Mouse (Mus musculus) MEL (cell line): ENCODE results near the gene Ikzf1. TPM values are rescaled to one million over a fixed set of nuclear protein-coding genes. Genes with fewer than 3 reads are reported as not detected.

Experiments
- DNase-seq: peaks from one replicate; pipeline ENCODE4 v3.0.0; 2011; ENCODE audit warnings: low read depth, low spot score
- H3K27ac ChIP-seq: 2 replicates; pipeline ENCODE4 v1.5.1; 2012; ENCODE audit warnings: low read depth, mild to moderate bottlenecking, control low read depth, low read length, moderate library complexity; ENCODE audit not compliant: control insufficient read depth
- H3K27me3 ChIP-seq, 2 experiments: fragments of 150-350 bp in 1 of 2; sonication (generic) in 1 of 2; 2 replicates each; pipeline ENCODE4 v1.6.1; 2012; ENCODE audit warnings: low read length in 2 of 2, mild to moderate bottlenecking in 2 of 2, improper control_type of control experiment in 1 of 2, moderate library complexity in 1 of 2; ENCODE audit not compliant: insufficient read depth in 2 of 2, control insufficient read depth in 1 of 2
- H3K36me3 ChIP-seq, 2 experiments: 2 replicates each; pipeline ENCODE4 v1.6.1; 2012 to 2014; ENCODE audit warnings: low read length in 2 of 2, improper control_type of control experiment in 1 of 2, inconsistent platforms in 1 of 2, mild to moderate bottlenecking in 1 of 2; ENCODE audit not compliant: insufficient read depth in 2 of 2, control insufficient read depth in 1 of 2
- H3K4me1 ChIP-seq, 2 experiments: fragments of 150-350 bp in 1 of 2; sonication (generic) in 1 of 2; 2 replicates each; pipeline ENCODE4 v1.6.1; 2012; ENCODE audit warnings: low read length in 2 of 2, improper control_type of control experiment in 1 of 2, mild to moderate bottlenecking in 1 of 2; ENCODE audit not compliant: insufficient read depth in 2 of 2, control insufficient read depth in 1 of 2
- H3K4me3 ChIP-seq, 2 experiments: fragments of 150-350 bp in 1 of 2; sonication (generic) in 1 of 2; 2 replicates each; pipeline ENCODE4 v1.5.1; 2012; ENCODE audit warnings: low read depth in 2 of 2, low read length in 2 of 2, mild to moderate bottlenecking in 2 of 2, moderate library complexity in 2 of 2, control low read depth in 1 of 2, improper control_type of control experiment in 1 of 2; ENCODE audit not compliant: control insufficient read depth in 1 of 2, insufficient read depth in 1 of 2
- H3K79me2 ChIP-seq: 2 replicates; pipeline ENCODE4 v1.6.1; 2012; ENCODE audit warnings: mild to moderate bottlenecking, low read length, moderate library complexity; ENCODE audit not compliant: control insufficient read depth, poor library complexity, insufficient read depth
- H3K9ac ChIP-seq: 2 replicates; pipeline ENCODE4 v1.6.1; 2012; ENCODE audit warnings: low read depth, mild to moderate bottlenecking, control low read depth, low read length, moderate library complexity; ENCODE audit not compliant: control insufficient read depth, poor library complexity, severe bottlenecking
- H3K9me3 ChIP-seq: fragments of 150-350 bp; sonication (generic); replicated peaks from 2 replicates; pipeline ENCODE4 v1.6.1; 2012; ENCODE audit warnings: mild to moderate bottlenecking, low read length, improper control_type of control experiment, moderate library complexity; ENCODE audit not compliant: insufficient read depth
- BHLHE40 ChIP-seq: IDR thresholded peaks from 2 replicates; pipeline ENCODE4 v1.6.1; 2012; ENCODE audit warnings: low read depth, mild to moderate bottlenecking, inconsistent platforms, low read length, improper control_type of control experiment, borderline replicate concordance
- CHD1 ChIP-seq: IDR thresholded peaks from 2 replicates; pipeline ENCODE4 v1.6.1; 2012; ENCODE audit warnings: low read depth, mild to moderate bottlenecking, inconsistent platforms, low read length, improper control_type of control experiment
- CHD2 ChIP-seq: IDR thresholded peaks from 2 replicates; pipeline ENCODE4 v1.6.1; 2011; ENCODE audit warnings: low read length, improper control_type of control experiment
- CTCF ChIP-seq, 3 experiments: IDR thresholded peaks in 2 of 3; conservative IDR thresholded peaks in 1 of 3; 2 replicates each; pipeline ENCODE4 v1.5.1; 2011 to 2012; ENCODE audit warnings: low read length in 3 of 3, low read depth in 2 of 3, mild to moderate bottlenecking in 2 of 3, improper control_type of control experiment in 1 of 3, inconsistent platforms in 1 of 3, mixed read lengths in 1 of 3, moderate library complexity in 1 of 3; ENCODE audit not compliant: control insufficient read depth in 1 of 3, insufficient read depth in 1 of 3, poor library complexity in 1 of 3, severe bottlenecking in 1 of 3
- ELF1 ChIP-seq: IDR thresholded peaks from 2 replicates; pipeline ENCODE4 v1.6.1; 2014; ENCODE audit warnings: low read depth, mild to moderate bottlenecking, inconsistent platforms, low read length, improper control_type of control experiment, moderate library complexity
- EP300 ChIP-seq, 2 experiments: IDR thresholded peaks; 2 replicates each; pipeline ENCODE4 v1.6.1; 2011; ENCODE audit warnings: improper control_type of control experiment in 2 of 2, low read length in 2 of 2, low read depth in 1 of 2, mild to moderate bottlenecking in 1 of 2
- ETS1 ChIP-seq: IDR thresholded peaks from 2 replicates; pipeline ENCODE4 v1.6.1; 2012; ENCODE audit warnings: low read depth, mild to moderate bottlenecking, inconsistent platforms, low read length, improper control_type of control experiment, moderate library complexity
- GABPA ChIP-seq: IDR thresholded peaks from 2 replicates; pipeline ENCODE4 v1.6.1; 2012; ENCODE audit warnings: low read depth, mild to moderate bottlenecking, inconsistent platforms, low read length, improper control_type of control experiment, moderate library complexity
- GATA1 ChIP-seq: IDR thresholded peaks from 2 replicates; pipeline ENCODE4 v1.6.1; 2011; ENCODE audit warnings: low read depth, low read length, improper control_type of control experiment
- HCFC1 ChIP-seq: IDR thresholded peaks from 2 replicates; pipeline ENCODE4 v1.6.1; 2012; ENCODE audit warnings: low read depth, mild to moderate bottlenecking, inconsistent platforms, low read length, improper control_type of control experiment, moderate library complexity
- JUND ChIP-seq: IDR thresholded peaks from 2 replicates; pipeline ENCODE4 v1.6.1; 2011; ENCODE audit warnings: low read depth, mild to moderate bottlenecking, improper control_type of control experiment, low read length
- MAFK ChIP-seq: IDR thresholded peaks from 2 replicates; pipeline ENCODE4 v1.6.1; 2011; ENCODE audit warnings: low read depth, mild to moderate bottlenecking, low read length, improper control_type of control experiment, borderline replicate concordance
- MAX ChIP-seq: IDR thresholded peaks from 2 replicates; pipeline ENCODE4 v1.6.1; 2011; ENCODE audit warnings: low read length, improper control_type of control experiment
- MAZ ChIP-seq: IDR thresholded peaks from 2 replicates; pipeline ENCODE4 v1.6.1; 2012; ENCODE audit warnings: low read depth, mild to moderate bottlenecking, inconsistent platforms, low read length, improper control_type of control experiment
- MEF2A ChIP-seq: IDR thresholded peaks from 2 replicates; pipeline ENCODE4 v1.6.1; 2014; ENCODE audit warnings: low read depth, mild to moderate bottlenecking, inconsistent platforms, low read length, improper control_type of control experiment; ENCODE audit not compliant: poor library complexity, insufficient replicate concordance, severe bottlenecking; ENCODE audit errors: extremely low read depth
- MXI1 ChIP-seq: IDR thresholded peaks from 2 replicates; pipeline ENCODE4 v1.6.1; 2011; ENCODE audit warnings: mild to moderate bottlenecking, low read depth, low read length, improper control_type of control experiment
- MYB ChIP-seq: IDR thresholded peaks from 2 replicates; pipeline ENCODE4 v1.6.1; 2011; ENCODE audit warnings: mild to moderate bottlenecking, low read depth, low read length, improper control_type of control experiment
- MYC ChIP-seq: IDR thresholded peaks from 2 replicates; pipeline ENCODE4 v1.6.1; 2011; ENCODE audit warnings: low read depth, mild to moderate bottlenecking, low read length, improper control_type of control experiment, moderate library complexity
- NELFE ChIP-seq: IDR thresholded peaks from 2 replicates; pipeline ENCODE4 v1.6.1; 2011; ENCODE audit warnings: low read depth, low read length, improper control_type of control experiment
- POLR2A ChIP-seq, 2 experiments: IDR thresholded peaks; 2 replicates each; pipeline ENCODE4 v1.6.1; 2011 to 2012; ENCODE audit warnings: low read length in 2 of 2, mild to moderate bottlenecking in 2 of 2, control low read depth in 1 of 2, improper control_type of control experiment in 1 of 2, low read depth in 1 of 2, moderate library complexity in 1 of 2; ENCODE audit not compliant: control insufficient read depth in 1 of 2, insufficient read depth in 1 of 2, poor library complexity in 1 of 2
- POLR2AphosphoS2 ChIP-seq: IDR thresholded peaks from 2 replicates; pipeline ENCODE4 v1.6.1; 2011; ENCODE audit warnings: low read length, improper control_type of control experiment
- POLR2AphosphoS5 ChIP-seq: IDR thresholded peaks from 2 replicates; pipeline ENCODE4 v1.6.1; 2012; ENCODE audit warnings: low read depth, borderline replicate concordance, mild to moderate bottlenecking, inconsistent platforms, low read length, moderate library complexity, mixed read lengths
- RAD21 ChIP-seq: IDR thresholded peaks from 2 replicates; pipeline ENCODE4 v1.6.1; 2011; ENCODE audit warnings: mild to moderate bottlenecking, low read depth, low read length, improper control_type of control experiment
- RCOR1 ChIP-seq: IDR thresholded peaks from 2 replicates; pipeline ENCODE4 v1.6.1; 2012; ENCODE audit warnings: low read depth, mild to moderate bottlenecking, inconsistent platforms, low read length, improper control_type of control experiment
- SIN3A ChIP-seq: IDR thresholded peaks from 2 replicates; pipeline ENCODE4 v1.6.1; 2012; ENCODE audit warnings: low read length, improper control_type of control experiment, inconsistent platforms
- SMC3 ChIP-seq: IDR thresholded peaks from 2 replicates; pipeline ENCODE4 v1.6.1; 2011; ENCODE audit warnings: low read depth, low read length, improper control_type of control experiment
- TAL1 ChIP-seq: IDR thresholded peaks from 2 replicates; pipeline ENCODE4 v1.6.1; 2012; ENCODE audit warnings: mild to moderate bottlenecking, inconsistent platforms, low read length, moderate library complexity, mixed read lengths
- TBP ChIP-seq: IDR thresholded peaks from 2 replicates; pipeline ENCODE4 v1.8.0; 2011; ENCODE audit warnings: low read depth, low read length, improper control_type of control experiment
- TCF12 ChIP-seq: IDR thresholded peaks from 2 replicates; pipeline ENCODE4 v1.6.1; 2014; ENCODE audit warnings: low read depth, mild to moderate bottlenecking, inconsistent platforms, low read length, improper control_type of control experiment, moderate library complexity
- UBTF ChIP-seq: IDR thresholded peaks from 2 replicates; pipeline ENCODE4 v1.6.1; 2012; ENCODE audit warnings: low read depth, mild to moderate bottlenecking, inconsistent platforms, low read length, improper control_type of control experiment, moderate library complexity, borderline replicate concordance; ENCODE audit not compliant: insufficient read depth
- USF1 ChIP-seq: IDR thresholded peaks from 2 replicates; pipeline ENCODE4 v1.6.1; 2014; ENCODE audit warnings: low read depth, mild to moderate bottlenecking, inconsistent platforms, low read length, improper control_type of control experiment, moderate library complexity
- ZKSCAN1 ChIP-seq: IDR thresholded peaks from 2 replicates; pipeline ENCODE4 v1.6.1; 2012; ENCODE audit warnings: low read depth, mild to moderate bottlenecking, inconsistent platforms, low read length, improper control_type of control experiment, moderate library complexity
- ZMIZ1 ChIP-seq: IDR thresholded peaks from 2 replicates; pipeline ENCODE4 v1.6.1; 2012; ENCODE audit warnings: low read depth, mild to moderate bottlenecking, inconsistent platforms, low read length, improper control_type of control experiment, moderate library complexity
- ZNF384 ChIP-seq: IDR thresholded peaks from 2 replicates; pipeline ENCODE4 v1.6.1; 2012; ENCODE audit warnings: low read depth, mild to moderate bottlenecking, inconsistent platforms, low read length, improper control_type of control experiment
- polyA plus RNA-seq, 2 experiments: library from polyadenylated mRNA; stranded (reverse) in 1 of 2; unstranded in 1 of 2; fragments of >175 nt in 1 of 2; fragments of >200 nt in 1 of 2; gene quantifications; 2 replicates each; pipeline versions ENCODE4 v1.2.1 to v1.2.4; 2012; ENCODE audit warnings: low replicate concordance in 2 of 2, low read depth in 1 of 2; ENCODE audit not compliant: insufficient read length in 2 of 2, insufficient read depth in 1 of 2, missing spikeins in 1 of 2
- total RNA-seq: library from RNA; depleted of rRNA; stranded (reverse); fragments of 300-350 nt; gene quantifications from 2 replicates; pipeline ENCODE4 v1.2.3, GENCODE M21; 2012; rRNA removed

Gene Ikzf1
- 90.6 and 97.3 TPM in 2 replicates for total RNA-seq
- polyA plus RNA-seq, result 100 to 1,000 TPM in 1 of 2 experiments, 10 to 100 TPM in 1; 28.0 to 128 TPM

DNA sequence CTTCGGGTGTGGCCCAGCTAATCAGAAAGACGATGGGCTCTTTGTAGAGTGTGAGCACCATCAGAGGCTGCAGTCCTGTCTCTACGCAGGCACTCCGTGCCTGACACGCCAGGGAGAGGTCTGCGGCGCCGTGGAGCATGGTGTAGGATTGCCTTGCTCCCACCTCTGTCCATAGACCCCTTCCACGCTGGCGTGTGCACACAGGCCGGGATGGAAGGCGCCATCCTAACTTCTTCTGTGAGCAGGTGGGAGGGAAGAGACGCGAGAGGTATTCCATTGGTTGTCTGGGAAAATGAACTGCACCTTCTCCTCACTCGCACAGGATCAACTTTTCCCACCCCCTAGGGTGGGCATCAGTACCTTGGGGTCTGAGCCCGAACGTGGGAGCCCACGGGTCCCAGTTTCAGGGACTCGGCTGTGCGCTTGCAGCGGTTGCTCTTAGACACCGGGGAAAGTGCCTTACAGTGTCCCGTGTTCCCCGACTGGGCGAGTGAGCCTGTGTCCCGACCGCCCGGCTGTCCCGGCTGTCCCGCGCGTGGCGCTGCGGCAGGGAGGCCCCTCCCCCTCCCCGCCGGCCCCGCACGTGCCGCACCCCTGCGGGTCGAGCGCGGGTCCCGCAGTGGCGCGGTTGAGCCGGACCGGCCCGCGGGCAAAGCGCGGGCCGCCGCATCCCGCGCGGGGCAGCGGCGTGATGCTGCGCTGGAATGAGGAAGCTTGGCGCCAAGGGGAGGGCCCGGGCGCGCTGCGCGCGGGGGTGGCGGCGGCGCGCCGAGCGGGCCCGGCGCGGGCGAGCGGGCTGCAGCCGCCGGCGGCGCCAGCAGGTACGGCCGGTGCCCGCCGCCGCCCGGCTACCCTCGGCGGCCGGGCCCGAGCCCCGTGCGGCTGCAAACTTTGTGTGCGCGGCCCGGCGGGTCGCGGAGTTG is at the start of gene Ikzf1:
Gene Ikzf1, plus strand, starts transcription at position 74 of the 923 bp plus-strand sequence.
- peak within 1 kb of the TSS; percentile 60 to 86 for H3K4me3 ChIP-seq
- DNase-seq, result peak; percentile 89
- TF ChIP-seq MXI1, result 0 out of 2 replicates have a peak, but pooled peaks have one; percentile 19
- TF ChIP-seq MAZ, result no peak
- TF ChIP-seq MAFK, result no peak
- no peak for TF ChIP-seq ELF1
- TF ChIP-seq RAD21, result peak; percentile 0; the same call in 1 of the 2 replicates
- TF ChIP-seq MYC, result peak; percentile 73; the same call in 1 of the 2 replicates
- peak; percentile 50; the same call in 1 of the 2 replicates for TF ChIP-seq UBTF
- no peak for TF ChIP-seq TAL1
- TF ChIP-seq SIN3A, result no peak; the same call in 1 of the 2 replicates
- TF ChIP-seq ZMIZ1, result no peak; the same call in none of the 2 replicates
- TF ChIP-seq POLR2AphosphoS5, result no peak
- peak; percentile 36; the same call in 1 of the 2 replicates for TF ChIP-seq GATA1
- no peak; the same call in 1 of the 2 replicates for TF ChIP-seq CHD1
- no peak for TF ChIP-seq CHD2
- TF ChIP-seq TCF12, result 0 out of 2 replicates have a peak, but pooled peaks have one; percentile 52
- TF ChIP-seq ETS1, result no peak; the same call in 1 of the 2 replicates
- no peak for TF ChIP-seq ZNF384
- TF ChIP-seq MAX, result 0 out of 2 replicates have a peak, but pooled peaks have one; percentile 30
- TF ChIP-seq MYB, result no peak
- TF ChIP-seq ZKSCAN1, result no peak
- no peak for TF ChIP-seq MEF2A
- TF ChIP-seq EP300 (IDR thresholded peaks at IDR 0.05; ENCODE audit: low read depth in 1 of 2, low read length in 2 of 2), result no peak; a peak in 1 of 4 replicates
- TF ChIP-seq SMC3, result no peak; the same call in 1 of the 2 replicates
- no peak; the same call in 1 of the 2 replicates for TF ChIP-seq HCFC1
- TF ChIP-seq USF1, result no peak
- TF ChIP-seq RCOR1, result no peak; the same call in 1 of the 2 replicates
- no peak for TF ChIP-seq JUND
- peak; percentile 98 for TF ChIP-seq TBP
- peak; percentile 84 for TF ChIP-seq BHLHE40
- TF ChIP-seq POLR2A (IDR thresholded peaks at IDR 0.05; ENCODE audit: control insufficient read depth in 1 of 2, insufficient read depth in 1 of 2, low read depth in 1 of 2, low read length in 2 of 2, poor library complexity in 1 of 2), result peak; percentile 68 to 98
- no peak for TF ChIP-seq GABPA
- TF ChIP-seq POLR2AphosphoS2, result peak; percentile 96
- TF ChIP-seq CTCF (IDR thresholded peaks at IDR 0.05 in 2 of 3, conservative IDR thresholded peaks at IDR 0.05 in 1 of 3; ENCODE audit: control insufficient read depth in 1 of 3, insufficient read depth in 1 of 3, low read depth in 2 of 3, low read length in 3 of 3, poor library complexity in 1 of 3, severe bottlenecking in 1 of 3), result no peak
- peak; percentile 93 for TF ChIP-seq NELFE

More for the DNA sequence above, at the start of gene Ikzf1:
- H3K9ac ChIP-seq, result peak within 1 kb of the TSS; percentile 93
- peak within 1 kb of the TSS; percentile 95 for H3K27ac ChIP-seq
- H3K36me3 ChIP-seq, result peaks cover 0 to 15% of the 10 kb centered on the region in 2 experiments; a peak in 2 of 4 replicates
- no peaks in the 10 kb centered on the region for H3K9me3 ChIP-seq
- no peaks in the 10 kb centered on the region for H3K27me3 ChIP-seq
- H3K79me2 ChIP-seq, result peaks cover 48% of the 10 kb centered on the region
- H3K4me1 ChIP-seq, result peaks cover 4 to 23% of the 10 kb centered on the region in 2 experiments
